Mouse (Mus musculus) forebrain, embryonic 12.5 days (tissue): ENCODE data around the gene Card6. TPM values are rescaled to one million over a fixed set of nuclear protein-coding genes. Genes with fewer than 3 reads are reported as not detected.
A peak's percentile ranks its signal among the peaks of the same experiment; 100 is the strongest.
"Not testable (repeated sequence)": the region's sequence is repeated elsewhere in the genome, so short reads cannot be mapped to it uniquely, and the experiment has no call there.

Experiments
- ATAC-seq: fragments of 200-750 bp; cut with Nextera tagmentation; 2 replicates; pipeline ENCODE4 v1.8.0; 2017; ENCODE audit warnings: moderate TSS enrichment; ENCODE audit not compliant: low FRiP score
- H3K27ac ChIP-seq: fragments of 300-500 bp; sonication (generic); 2 replicates; pipeline ENCODE4 v1.5.1; 2016; ENCODE audit warnings: mild to moderate bottlenecking
- H3K27me3 ChIP-seq: fragments of 300-500 bp; sonication (generic); 2 replicates; pipeline ENCODE4 v1.6.1; 2016; ENCODE audit warnings: mild to moderate bottlenecking
- H3K36me3 ChIP-seq: fragments of 300-500 bp; sonication (generic); replicated peaks from 2 replicates; pipeline ENCODE4 v1.6.1; 2016; ENCODE audit warnings: mild to moderate bottlenecking
- H3K4me1 ChIP-seq: fragments of 300-500 bp; sonication (generic); 2 replicates; pipeline ENCODE4 v1.6.1; 2016
- H3K4me2 ChIP-seq: fragments of 300-500 bp; sonication (generic); 2 replicates; pipeline ENCODE4 v1.6.1; 2016; ENCODE audit warnings: mild to moderate bottlenecking, moderate library complexity
- H3K4me3 ChIP-seq: fragments of 300-500 bp; sonication (generic); replicated peaks from 2 replicates; pipeline ENCODE4 v1.5.1; 2016; ENCODE audit warnings: mild to moderate bottlenecking
- H3K9ac ChIP-seq: fragments of 300-500 bp; sonication (generic); 2 replicates; pipeline ENCODE4 v1.6.1; 2016; ENCODE audit warnings: mild to moderate bottlenecking
- H3K9me3 ChIP-seq: fragments of 300-500 bp; sonication (generic); 2 replicates; pipeline ENCODE4 v1.6.1; 2016
- WGBS: fragments of 180-500 bp; shearing (Covaris S2); methylation state at CpG from one replicate; pipeline ENCODE4 v1.1.7; 2016; 5-methylcytosine and 5-hydroxymethylcytosine counted together
- polyA plus RNA-seq: library from polyadenylated mRNA; unstranded; fragments of >200 nt; fragmentation: Nextera tagmentation; extraction: Ambion mirVana; gene quantifications from 2 replicates; pipeline ENCODE4 v1.2.1, GENCODE M21; 2016

The Card6 gene
- polyA plus RNA-seq, 1 experiment from 2014 or later: 0.45 TPM

DNA sequence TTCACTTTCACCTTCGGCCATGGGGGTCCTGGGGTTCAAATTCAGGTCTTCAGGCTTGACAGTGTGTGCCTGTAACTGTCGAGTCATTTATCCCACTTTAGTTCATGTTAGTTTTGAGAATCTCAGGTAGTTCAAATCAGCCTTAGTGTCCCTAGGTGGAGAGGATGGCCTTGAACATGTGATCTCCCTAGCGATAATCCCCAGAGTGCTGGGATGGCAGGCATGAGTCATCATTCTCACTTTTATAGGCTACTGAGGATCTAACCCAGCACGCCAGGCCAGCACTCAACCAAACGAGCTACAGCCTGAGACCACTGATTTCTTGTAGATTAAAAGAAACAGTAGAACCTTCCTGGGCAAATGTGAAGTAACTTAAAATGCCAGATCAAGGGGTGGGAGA is 33.7 kb upstream of the Card6 start:
- Histone ChIP-seq H3K27me3 (no peaks in the 10 kb centered on the region), H3K4me3 (no peak overlapping the region), H3K9me3 (no peaks in the 10 kb centered on the region), H3K4me1 (peaks cover 10% of the 10 kb centered on the region), H3K27ac (no peak overlapping the region), H3K36me3 (no peaks in the 10 kb centered on the region), H3K9ac (no peak overlapping the region), H3K4me2 (no peak overlapping the region)
- WGBS: 65% methylated on average over 5 of the region's 5 CpGs
- ATAC-seq: no peak

DNA sequence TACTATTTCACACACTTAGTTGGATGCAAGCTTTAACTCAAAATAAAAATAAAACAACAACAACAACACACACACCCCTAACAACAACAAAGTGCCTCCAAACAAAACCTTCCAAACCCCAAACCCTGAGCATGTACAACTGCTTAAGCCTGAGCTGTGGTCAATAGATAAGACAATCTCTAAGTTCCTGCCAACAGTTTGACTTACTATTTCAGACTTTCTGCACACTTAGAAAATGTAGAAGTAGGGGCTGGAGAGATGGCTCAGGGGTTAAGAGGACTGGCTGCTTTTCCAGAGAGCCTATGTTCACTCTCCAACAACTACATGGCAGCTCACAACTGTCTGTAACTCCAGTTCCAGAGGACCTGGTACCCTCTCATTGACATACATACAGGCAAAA is 32.0 kb upstream of the Card6 start:
- H3K9me3 ChIP-seq: no peaks in the 10 kb centered on the region
- no peak for ATAC-seq
- H3K27ac ChIP-seq: no peak overlapping the region
- H3K4me1 ChIP-seq: peaks cover 8% of the 10 kb centered on the region
- no peak overlapping the region for H3K4me2 ChIP-seq
- no peak overlapping the region for H3K4me3 ChIP-seq
- no peaks in the 10 kb centered on the region for H3K27me3 ChIP-seq
- no peak overlapping the region for H3K9ac ChIP-seq
- no peaks in the 10 kb centered on the region for H3K36me3 ChIP-seq

GRCm38 (mm10) chr15:5139863-5140262 is 31.5 kb upstream of the Card6 start:
- Histone ChIP-seq H3K4me3 (no peak overlapping the region), H3K27ac (no peak overlapping the region), H3K9ac (no peak overlapping the region), H3K9me3 (no peaks in the 10 kb centered on the region), H3K36me3 (no peaks in the 10 kb centered on the region), H3K27me3 (no peaks in the 10 kb centered on the region), H3K4me1 (peaks cover 3% of the 10 kb centered on the region), H3K4me2 (no peak overlapping the region)
- no peak for ATAC-seq
- 91% methylated on average over 7 of the region's 7 CpGs for WGBS

GRCm38 (mm10) chr15:5139366-5139765 is 31.0 kb upstream of the Card6 start:
- no peak overlapping the region for H3K4me2 ChIP-seq
- H3K4me1 ChIP-seq: no peaks in the 10 kb centered on the region; the same call in 1 of the 2 replicates
- no peak overlapping the region for H3K9ac ChIP-seq
- WGBS: 90% methylated on average over 2 of the region's 2 CpGs
- ATAC-seq: no peak
- H3K27me3 ChIP-seq: no peaks in the 10 kb centered on the region
- no peaks in the 10 kb centered on the region for H3K9me3 ChIP-seq
- H3K36me3 ChIP-seq: no peaks in the 10 kb centered on the region
- no peak overlapping the region for H3K27ac ChIP-seq
- no peak overlapping the region for H3K4me3 ChIP-seq

GRCm38 (mm10) chr15:5138021-5138856 is 29.9 kb upstream of the Card6 start:
- ATAC-seq: peak; percentile 70; the same call in 1 of the 2 replicates
- Histone ChIP-seq H3K36me3 (no peaks in the 10 kb centered on the region), H3K4me1 (no peaks in the 10 kb centered on the region; the same call in 1 of the 2 replicates), H3K4me2 (no peak overlapping the region), H3K9ac (no peak overlapping the region), H3K27me3 (no peaks in the 10 kb centered on the region), H3K4me3 (no peak overlapping the region), H3K9me3 (no peaks in the 10 kb centered on the region), H3K27ac (no peak overlapping the region)
- WGBS: 62% methylated on average over 9 of the region's 9 CpGs

- Histone ChIP-seq H3K27ac (no peak overlapping the region), H3K4me2 (no peak overlapping the region), H3K36me3 (no peaks in the 10 kb centered on the region), H3K9me3 (no peaks in the 10 kb centered on the region), H3K9ac (no peak overlapping the region), H3K4me3 (no peak overlapping the region), H3K27me3 (no peaks in the 10 kb centered on the region), H3K4me1 (no peaks in the 10 kb centered on the region; the same call in 1 of the 2 replicates)
- no peak for ATAC-seq
- WGBS: 79% methylated on average over 8 of the region's 8 CpGs
These were observed 26.7 kb upstream of the Card6 start for GRCm38 (mm10) chr15:5134945-5135483.

GRCm38 (mm10) chr15:5134179-5134578 is 25.8 kb upstream of the Card6 start:
- no peaks in the 10 kb centered on the region for H3K36me3 ChIP-seq
- no peak overlapping the region for H3K27ac ChIP-seq
- no peak overlapping the region for H3K4me2 ChIP-seq
- no peaks in the 10 kb centered on the region for H3K9me3 ChIP-seq
- no peak overlapping the region for H3K9ac ChIP-seq
- H3K4me1 ChIP-seq: no peaks in the 10 kb centered on the region; the same call in 1 of the 2 replicates
- WGBS: 64% methylated on average over 3 of the region's 3 CpGs
- no peaks in the 10 kb centered on the region for H3K27me3 ChIP-seq
- no peak for ATAC-seq
- H3K4me3 ChIP-seq: no peak overlapping the region

GRCm38 (mm10) chr15:5133301-5133700 is 25.0 kb upstream of the Card6 start:
- 49% methylated on average over 3 of the region's 3 CpGs for WGBS
- no peaks in the 10 kb centered on the region for H3K9me3 ChIP-seq
- H3K36me3 ChIP-seq: no peaks in the 10 kb centered on the region
- H3K9ac ChIP-seq: no peak overlapping the region
- no peaks in the 10 kb centered on the region for H3K27me3 ChIP-seq
- no peak overlapping the region for H3K4me3 ChIP-seq
- ATAC-seq: no peak
- no peak overlapping the region for H3K4me2 ChIP-seq
- no peaks in the 10 kb centered on the region for H3K4me1 ChIP-seq
- H3K27ac ChIP-seq: no peak overlapping the region

- not testable (repeated sequence) for H3K4me1 ChIP-seq, H3K4me3 ChIP-seq, H3K27ac ChIP-seq, H3K9ac ChIP-seq, H3K9me3 ChIP-seq, ATAC-seq, H3K4me2 ChIP-seq, H3K27me3 ChIP-seq, H3K36me3 ChIP-seq
- 93% methylated on average over 14 of the region's 14 CpGs for WGBS
These were observed 22.7 kb upstream of the Card6 start for GRCm38 (mm10) chr15:5130887-5131668.

GRCm38 (mm10) chr15:5129111-5129805 is 20.9 kb upstream of the Card6 start:
- WGBS: 93% methylated on average over 12 of the region's 12 CpGs
- Histone ChIP-seq H3K9ac (no peak overlapping the region), H3K9me3 (no peaks in the 10 kb centered on the region), H3K36me3 (peaks cover 10% of the 10 kb centered on the region), H3K4me2 (no peak overlapping the region), H3K4me1 (no peaks in the 10 kb centered on the region), H3K4me3 (no peak overlapping the region), H3K27me3 (no peaks in the 10 kb centered on the region), H3K27ac (no peak overlapping the region)
- ATAC-seq: no peak

DNA sequence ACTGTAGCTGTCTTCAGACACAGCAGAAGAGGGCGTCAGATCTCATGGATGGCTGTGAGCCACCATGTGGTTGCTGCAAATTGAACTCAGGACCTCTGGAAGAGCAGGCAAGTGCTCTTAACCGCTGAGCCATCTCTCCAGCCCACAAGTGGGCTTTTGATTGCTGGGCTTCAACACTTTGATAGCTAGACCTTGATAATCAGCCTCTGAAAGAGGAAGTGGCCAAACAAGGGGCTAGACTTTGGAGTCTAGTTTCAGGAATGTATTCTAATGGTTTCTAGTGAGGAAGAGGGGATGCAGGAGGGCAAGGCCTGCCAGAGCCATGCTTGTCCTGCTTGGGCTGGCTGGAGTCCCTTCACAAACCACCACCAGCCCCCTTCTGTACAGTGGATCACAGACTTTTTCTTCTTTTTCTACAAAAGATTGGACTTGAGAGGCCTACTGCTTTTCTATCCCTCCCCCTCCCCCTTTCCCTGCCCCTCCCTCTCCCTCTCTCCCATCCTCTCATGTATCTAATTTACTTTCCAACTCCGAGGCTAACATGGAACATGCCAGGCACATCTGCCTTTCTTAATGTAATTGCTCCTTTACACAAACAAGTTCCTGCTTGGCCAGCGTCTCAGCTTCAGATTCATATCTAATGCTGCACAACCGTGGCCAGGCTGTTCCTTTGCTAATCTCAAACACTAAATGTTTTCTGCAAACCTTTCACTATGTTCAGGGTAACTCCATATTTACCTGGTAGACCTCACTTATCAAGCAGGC is 20.0 kb upstream of the Card6 start:
- Histone ChIP-seq H3K36me3 (peaks cover 14% of the 10 kb centered on the region), H3K9ac (no peak overlapping the region), H3K4me1 (no peaks in the 10 kb centered on the region), H3K9me3 (no peaks in the 10 kb centered on the region), H3K27me3 (no peaks in the 10 kb centered on the region), H3K4me3 (no peak overlapping the region), H3K27ac (no peak overlapping the region), H3K4me2 (no peak overlapping the region)
- no peak for ATAC-seq
- 79% methylated on average over 5 of the region's 5 CpGs for WGBS
